Mouse (Mus musculus): ENCODE results near the gene Pole4. TPM values are rescaled to one million over a fixed set of nuclear protein-coding genes. Genes with fewer than 3 reads are reported as not detected.

Pole4 gene
- 10.4 and 62.9 TPM in 2 replicates for polyA plus RNA-seq (2012; ENCODE audit: insufficient read depth, low replicate concordance)

DNA sequence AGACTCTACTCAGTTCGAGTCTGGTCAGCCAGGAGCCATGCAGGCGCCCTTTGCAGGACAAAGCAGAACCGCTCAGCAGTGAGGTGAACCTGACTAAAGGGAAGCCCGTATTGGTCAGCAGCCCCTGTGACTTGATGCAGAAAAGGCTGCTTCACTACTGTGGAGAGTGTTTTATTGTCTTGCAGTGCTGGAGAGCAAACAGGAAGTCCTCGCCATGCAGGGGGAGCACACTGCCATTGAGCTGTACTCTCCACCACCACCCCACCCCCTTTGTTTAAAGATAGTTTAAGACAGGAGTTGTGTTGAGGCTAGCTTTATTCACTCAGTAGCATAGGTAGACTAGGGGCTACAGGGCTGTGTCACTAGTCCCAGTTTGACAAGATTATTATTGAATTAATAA, at the start of gene Pole4:
TSS of gene Pole4 (minus strand) at position 145 of the 400 bp plus-strand sequence.
- no peaks in the 10 kb centered on the region for H3K36me3 ChIP-seq (replicated peaks; ENCODE audit: low read length)
- no peaks in the 10 kb centered on the region for H3K9me3 ChIP-seq
- H3K27me3 ChIP-seq (replicated peaks): peaks cover 37% of the 10 kb centered on the region
- peaks cover 24% of the 10 kb centered on the region for H3K4me1 ChIP-seq
- H3K4me3 ChIP-seq (replicated peaks): no peak within 1 kb of the TSS
- TF ChIP-seq GATA1 (IDR thresholded peaks at IDR 0.05; ENCODE audit: borderline replicate concordance, low read length): no peak
- no peak for TF ChIP-seq FLI1 (IDR thresholded peaks at IDR 0.05; ENCODE audit: low read length)

DNA sequence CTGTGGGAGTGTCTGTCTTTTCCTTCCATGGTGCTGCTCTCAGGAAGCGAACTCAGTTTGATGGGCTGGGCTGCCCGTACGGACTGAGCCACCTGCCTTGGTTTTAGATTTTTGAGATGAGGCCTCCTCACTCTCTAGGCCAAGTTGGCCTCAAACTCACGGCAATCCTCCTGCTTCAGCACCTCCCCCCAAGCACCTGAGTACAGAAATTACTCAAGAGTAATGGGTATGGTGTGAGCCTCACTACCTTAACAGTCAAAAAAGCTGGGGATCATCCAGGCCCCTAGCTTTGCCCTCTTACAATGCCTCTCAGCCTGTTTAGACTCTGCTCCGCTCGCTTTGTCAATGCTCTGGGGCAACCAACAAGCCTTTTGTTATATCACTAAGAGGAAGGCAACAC, 49.6 kb upstream of the Pole4 start:
- H3K27me3 ChIP-seq (replicated peaks): no peaks in the 10 kb centered on the region
- no peak overlapping the region for H3K4me3 ChIP-seq (replicated peaks)
- TF ChIP-seq GATA1 (IDR thresholded peaks at IDR 0.05; ENCODE audit: borderline replicate concordance, low read length): no peak
- TF ChIP-seq FLI1 (IDR thresholded peaks at IDR 0.05; ENCODE audit: low read length): no peak
- peaks cover 2% of the 10 kb centered on the region for H3K9me3 ChIP-seq
- H3K4me1 ChIP-seq: peaks cover 77% of the 10 kb centered on the region
- peaks cover 85% of the 10 kb centered on the region for H3K36me3 ChIP-seq (replicated peaks; ENCODE audit: low read length)

DNA sequence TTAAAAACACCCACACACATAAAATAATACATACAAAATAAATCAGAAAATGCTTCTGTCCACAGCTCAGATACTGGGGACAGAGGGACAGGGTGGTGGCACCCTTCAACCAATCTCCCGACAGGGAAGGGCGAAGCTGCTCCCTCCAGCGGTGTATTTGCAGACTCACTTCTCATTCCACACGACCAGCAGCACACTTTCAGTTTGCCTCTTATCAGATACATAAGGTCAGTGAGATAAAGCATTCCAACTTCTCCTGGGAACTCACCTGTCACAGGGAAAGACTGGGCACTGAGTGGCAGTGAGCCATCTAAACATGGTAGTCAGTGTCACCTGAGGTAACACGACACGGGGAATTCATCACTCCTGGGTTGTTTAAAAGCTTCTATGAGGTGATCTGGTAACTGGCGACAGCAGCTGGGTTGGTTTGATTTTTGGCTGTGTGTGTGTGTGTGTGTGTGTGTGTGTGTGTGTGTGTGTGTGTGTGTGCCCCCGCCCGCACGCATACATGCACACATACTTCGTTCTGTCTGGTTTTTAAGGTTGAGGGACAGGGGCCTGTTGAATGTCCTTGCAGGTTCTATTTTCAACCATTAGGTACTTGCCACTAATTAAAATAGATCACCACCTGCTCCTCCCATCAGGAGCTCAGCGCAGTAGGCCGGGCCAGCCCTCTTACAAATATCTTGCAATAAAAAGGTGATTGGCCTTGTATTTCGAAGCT, 48.6 kb upstream of the Pole4 start:
- H3K4me1 ChIP-seq: peaks cover 83% of the 10 kb centered on the region
- H3K36me3 ChIP-seq (replicated peaks; ENCODE audit: low read length): peaks cover 84% of the 10 kb centered on the region
- H3K4me3 ChIP-seq (replicated peaks): peak overlapping the region; percentile 82

DNA sequence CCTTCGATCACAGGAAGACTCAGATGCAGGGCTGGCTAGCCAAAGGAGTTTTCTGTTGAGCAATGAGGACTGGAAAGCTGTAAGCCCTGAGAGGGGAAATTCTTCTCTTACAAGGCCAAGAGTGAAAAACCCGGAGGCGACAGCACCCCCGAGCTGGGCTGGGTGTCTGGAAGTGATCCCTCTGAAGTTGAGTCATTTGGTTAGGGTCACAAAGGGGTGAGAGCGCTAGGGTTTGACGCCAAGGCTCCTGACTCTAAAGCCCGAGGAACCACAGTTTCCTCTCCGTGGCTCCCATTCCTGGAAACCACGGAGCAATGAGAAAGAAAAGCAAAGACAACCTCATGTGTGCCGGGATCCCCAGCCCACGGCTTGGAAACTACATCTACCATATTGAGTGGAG, 47.9 kb upstream of the Pole4 start:
- no peak for TF ChIP-seq GATA1 (IDR thresholded peaks at IDR 0.05; ENCODE audit: borderline replicate concordance, low read length)
- TF ChIP-seq FLI1 (IDR thresholded peaks at IDR 0.05; ENCODE audit: low read length): no peak
- H3K4me1 ChIP-seq: peaks cover 87% of the 10 kb centered on the region
- no peaks in the 10 kb centered on the region for H3K27me3 ChIP-seq (replicated peaks)
- peak overlapping the region; percentile 85 for H3K4me3 ChIP-seq (replicated peaks)
- H3K9me3 ChIP-seq: peaks cover 4% of the 10 kb centered on the region
- H3K36me3 ChIP-seq (replicated peaks; ENCODE audit: low read length): peaks cover 84% of the 10 kb centered on the region

More for the DNA sequence above, 48.6 kb upstream of the Pole4 start:
- H3K9me3 ChIP-seq: peaks cover 4% of the 10 kb centered on the region
- TF ChIP-seq FLI1 (IDR thresholded peaks at IDR 0.05; ENCODE audit: low read length): no peak
- TF ChIP-seq GATA1 (IDR thresholded peaks at IDR 0.05; ENCODE audit: borderline replicate concordance, low read length): no peak
- no peaks in the 10 kb centered on the region for H3K27me3 ChIP-seq (replicated peaks)

DNA sequence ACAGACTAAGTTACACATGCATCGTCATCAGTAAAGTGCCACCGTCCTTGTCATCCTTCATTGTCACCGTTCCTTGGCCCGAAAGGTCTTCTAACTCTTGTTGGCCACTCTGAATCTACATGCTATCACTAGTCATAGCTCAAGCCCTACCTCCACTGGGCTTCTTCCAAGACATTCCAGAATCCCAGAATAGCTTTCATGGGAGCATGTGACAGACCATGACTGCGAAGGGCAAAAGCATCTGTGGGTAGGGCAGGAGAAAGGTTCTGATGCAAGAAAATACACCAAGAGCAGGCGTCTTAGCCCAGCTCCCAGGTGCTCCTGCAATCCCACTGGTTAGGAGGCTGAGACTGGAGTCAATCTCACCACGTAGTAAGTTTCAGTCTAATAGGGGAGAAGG, 46.6 kb upstream of the Pole4 start:
- Histone ChIP-seq H3K4me3 (replicated peaks) (peak overlapping the region; percentile 40), H3K4me1 (peaks cover 89% of the 10 kb centered on the region), H3K36me3 (replicated peaks; ENCODE audit: low read length) (peaks cover 78% of the 10 kb centered on the region), H3K27me3 (replicated peaks) (no peaks in the 10 kb centered on the region), H3K9me3 (peaks cover 4% of the 10 kb centered on the region)
- TF ChIP-seq GATA1 (IDR thresholded peaks at IDR 0.05; ENCODE audit: borderline replicate concordance, low read length) (no peak), FLI1 (IDR thresholded peaks at IDR 0.05; ENCODE audit: low read length) (no peak)

DNA sequence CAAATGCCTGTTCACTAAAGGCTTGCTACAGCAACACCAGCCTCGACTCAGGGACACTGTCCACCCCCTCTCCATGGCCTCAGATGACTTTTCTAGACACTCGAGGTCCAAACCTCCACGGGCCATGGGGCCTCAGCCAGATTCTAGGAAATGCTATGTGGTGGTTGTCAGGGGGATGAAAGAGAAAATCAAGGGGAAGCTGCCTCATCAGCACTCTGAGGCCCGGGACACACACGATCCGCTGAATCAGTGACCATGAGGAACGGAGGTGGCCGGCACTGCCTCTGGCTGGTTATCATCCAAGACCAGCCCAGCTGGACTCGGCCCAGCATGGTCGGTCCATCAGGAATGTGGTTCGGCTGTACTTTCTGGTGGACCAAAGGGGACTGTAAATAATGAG, 45.9 kb upstream of the Pole4 start:
- peaks cover 4% of the 10 kb centered on the region for H3K9me3 ChIP-seq
- TF ChIP-seq FLI1 (IDR thresholded peaks at IDR 0.05; ENCODE audit: low read length) (no peak), GATA1 (IDR thresholded peaks at IDR 0.05; ENCODE audit: borderline replicate concordance, low read length) (no peak)
- H3K27me3 ChIP-seq (replicated peaks): no peaks in the 10 kb centered on the region
- H3K4me1 ChIP-seq: peaks cover 91% of the 10 kb centered on the region
- H3K36me3 ChIP-seq (replicated peaks; ENCODE audit: low read length): peaks cover 78% of the 10 kb centered on the region
- H3K4me3 ChIP-seq (replicated peaks): peak overlapping the region; percentile 38

DNA sequence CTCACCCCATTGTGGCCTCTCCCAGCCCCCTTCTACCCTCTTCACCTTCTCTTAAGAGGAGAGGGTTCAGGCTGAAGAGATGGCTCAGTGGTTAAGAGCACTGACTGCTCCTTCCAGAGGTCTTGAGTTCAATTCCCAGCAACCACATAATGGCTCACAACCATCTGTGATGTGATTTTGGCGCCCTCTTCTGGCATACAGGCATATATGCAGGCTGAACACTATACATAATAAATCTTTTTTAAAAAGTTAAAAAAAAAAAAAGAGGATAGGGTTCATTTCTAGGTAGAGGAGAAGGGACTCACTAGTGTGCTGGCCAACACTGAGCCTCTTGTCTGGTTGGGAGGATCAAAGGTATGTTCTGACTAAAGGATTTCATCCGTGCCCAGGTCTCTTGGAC, 44.9 kb upstream of the Pole4 start:
- Histone ChIP-seq H3K27me3 (replicated peaks) (no peaks in the 10 kb centered on the region), H3K36me3 (replicated peaks; ENCODE audit: low read length) (peaks cover 76% of the 10 kb centered on the region), H3K9me3 (peaks cover 4% of the 10 kb centered on the region), H3K4me3 (replicated peaks) (no peak overlapping the region), H3K4me1 (peaks cover 97% of the 10 kb centered on the region)
- TF ChIP-seq GATA1 (IDR thresholded peaks at IDR 0.05; ENCODE audit: borderline replicate concordance, low read length) (no peak), FLI1 (IDR thresholded peaks at IDR 0.05; ENCODE audit: low read length) (no peak)

DNA sequence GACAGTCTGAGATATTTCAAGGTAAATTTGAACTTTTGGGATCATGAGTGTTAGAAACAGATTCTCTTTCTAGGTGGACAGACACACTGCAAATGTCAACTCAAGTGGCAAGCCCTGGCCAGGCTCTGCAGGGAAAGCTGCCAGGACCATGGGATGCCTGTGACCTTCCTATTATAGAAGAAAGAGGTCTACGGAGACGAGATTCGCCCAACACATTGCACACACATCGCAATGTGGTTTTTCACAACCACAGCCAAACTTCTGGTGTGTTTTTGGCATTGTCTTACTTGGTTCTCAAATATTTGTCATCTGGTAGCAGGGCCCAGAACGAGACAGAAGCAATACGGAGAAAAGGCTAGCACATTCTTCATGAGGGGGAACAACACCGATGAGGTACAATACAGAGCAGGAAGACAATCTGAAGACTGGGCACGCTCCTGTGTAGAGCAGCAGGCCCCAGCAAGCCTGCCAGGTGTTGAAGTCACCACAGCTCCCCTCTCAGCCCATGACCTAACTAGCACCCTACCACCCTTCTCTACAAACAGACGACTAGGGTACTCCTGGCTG, 43.0 kb upstream of the Pole4 start:
- Histone ChIP-seq H3K27me3 (replicated peaks) (no peaks in the 10 kb centered on the region), H3K36me3 (replicated peaks; ENCODE audit: low read length) (peaks cover 81% of the 10 kb centered on the region), H3K9me3 (peaks cover 4% of the 10 kb centered on the region), H3K4me1 (peaks cover 98% of the 10 kb centered on the region), H3K4me3 (replicated peaks) (no peak overlapping the region)
- TF ChIP-seq GATA1 (IDR thresholded peaks at IDR 0.05; ENCODE audit: borderline replicate concordance, low read length) (no peak), FLI1 (IDR thresholded peaks at IDR 0.05; ENCODE audit: low read length) (no peak)

DNA sequence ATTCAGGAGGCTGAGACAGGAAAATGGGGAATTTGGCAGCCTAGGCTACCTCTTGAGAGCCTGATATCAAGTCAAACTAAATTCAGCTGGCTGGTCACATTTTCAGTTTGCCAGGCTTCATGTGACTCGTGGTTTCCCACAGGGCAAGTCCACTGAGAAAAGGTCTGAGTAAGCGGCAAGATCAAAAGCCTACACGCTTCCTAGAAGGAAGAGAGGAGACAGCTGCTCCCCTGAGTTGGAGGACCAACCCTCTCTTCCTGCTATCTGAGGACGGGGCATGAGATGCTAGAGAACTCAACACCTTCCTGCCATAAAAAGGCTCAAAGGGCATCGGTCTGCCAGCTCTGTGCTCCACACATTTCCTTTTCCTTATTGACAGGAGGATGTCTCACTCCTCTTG, 41.9 kb upstream of the Pole4 start:
- H3K9me3 ChIP-seq: peaks cover 4% of the 10 kb centered on the region
- no peaks in the 10 kb centered on the region for H3K27me3 ChIP-seq (replicated peaks)
- TF ChIP-seq GATA1 (IDR thresholded peaks at IDR 0.05; ENCODE audit: borderline replicate concordance, low read length) (no peak), FLI1 (IDR thresholded peaks at IDR 0.05; ENCODE audit: low read length) (no peak)
- peaks cover 98% of the 10 kb centered on the region for H3K4me1 ChIP-seq
- H3K4me3 ChIP-seq (replicated peaks): peak overlapping the region; percentile 81
- H3K36me3 ChIP-seq (replicated peaks; ENCODE audit: low read length): peaks cover 91% of the 10 kb centered on the region

DNA sequence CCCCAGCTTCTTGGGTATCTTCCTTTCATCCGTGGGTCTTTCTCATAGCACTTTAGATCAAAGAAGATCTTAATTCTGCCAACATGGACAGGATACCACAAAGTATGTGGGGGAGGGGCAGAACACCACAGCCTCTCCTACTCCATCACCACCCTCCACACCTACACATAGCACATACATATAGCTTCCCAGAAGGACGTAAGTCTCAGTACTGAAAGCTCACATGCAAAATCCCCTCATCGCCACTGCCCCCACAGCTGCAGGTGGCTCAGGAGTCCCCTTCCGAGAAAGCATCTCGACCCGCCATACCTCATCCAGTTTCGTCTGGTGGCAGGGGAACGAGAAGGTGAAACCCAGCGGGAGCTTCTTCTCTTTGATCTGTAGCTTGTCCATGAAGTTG, 39.4 kb upstream of the Pole4 start:
- Histone ChIP-seq H3K36me3 (replicated peaks; ENCODE audit: low read length) (peaks cover 78% of the 10 kb centered on the region), H3K9me3 (no peaks in the 10 kb centered on the region), H3K27me3 (replicated peaks) (no peaks in the 10 kb centered on the region), H3K4me1 (peaks cover 92% of the 10 kb centered on the region), H3K4me3 (replicated peaks) (no peak overlapping the region)
- TF ChIP-seq FLI1 (IDR thresholded peaks at IDR 0.05; ENCODE audit: low read length) (no peak), GATA1 (IDR thresholded peaks at IDR 0.05; ENCODE audit: borderline replicate concordance, low read length) (no peak)
